Mouse (Mus musculus) MEL (cell line): Measurements from ENCODE around the gene Vmn1r43.

Experiments
- CTCF ChIP-seq, 3 experiments: IDR thresholded peaks in 2 of 3; conservative IDR thresholded peaks in 1 of 3; 2 replicates each; pipeline ENCODE4 v1.5.1; 2011 to 2012; ENCODE audit warnings: low read length in 3 of 3, low read depth in 2 of 3, mild to moderate bottlenecking in 2 of 3, improper control_type of control experiment in 1 of 3, inconsistent platforms in 1 of 3, mixed read lengths in 1 of 3, moderate library complexity in 1 of 3; ENCODE audit not compliant: control insufficient read depth in 1 of 3, insufficient read depth in 1 of 3, poor library complexity in 1 of 3, severe bottlenecking in 1 of 3
- E2F4 ChIP-seq: IDR thresholded peaks from 2 replicates; pipeline ENCODE4 v1.6.1; 2011; ENCODE audit warnings: low read depth, low read length, improper control_type of control experiment, borderline replicate concordance
- ETS1 ChIP-seq: IDR thresholded peaks from 2 replicates; pipeline ENCODE4 v1.6.1; 2012; ENCODE audit warnings: low read depth, mild to moderate bottlenecking, inconsistent platforms, low read length, improper control_type of control experiment, moderate library complexity
- MEF2A ChIP-seq: IDR thresholded peaks from 2 replicates; pipeline ENCODE4 v1.6.1; 2014; ENCODE audit warnings: low read depth, mild to moderate bottlenecking, inconsistent platforms, low read length, improper control_type of control experiment; ENCODE audit not compliant: poor library complexity, insufficient replicate concordance, severe bottlenecking; ENCODE audit errors: extremely low read depth

- TF ChIP-seq CTCF (IDR thresholded peaks at IDR 0.05 in 2 of 3, conservative IDR thresholded peaks at IDR 0.05 in 1 of 3; ENCODE audit: control insufficient read depth in 1 of 3, insufficient read depth in 1 of 3, low read depth in 2 of 3, low read length in 3 of 3, poor library complexity in 1 of 3, severe bottlenecking in 1 of 3): no peak
- TF ChIP-seq MEF2A: no peak
- no peak for TF ChIP-seq ETS1
- no peak for TF ChIP-seq E2F4
Observed at GRCm38 (mm10) chr6:89867276-89867675, 8.9 kb downstream of the Vmn1r43 start.
